Mouse (Mus musculus): ENCODE measurements around the gene Hdac4.
A peak's percentile ranks its signal among the peaks of the same experiment; 100 is the strongest.

DNA sequence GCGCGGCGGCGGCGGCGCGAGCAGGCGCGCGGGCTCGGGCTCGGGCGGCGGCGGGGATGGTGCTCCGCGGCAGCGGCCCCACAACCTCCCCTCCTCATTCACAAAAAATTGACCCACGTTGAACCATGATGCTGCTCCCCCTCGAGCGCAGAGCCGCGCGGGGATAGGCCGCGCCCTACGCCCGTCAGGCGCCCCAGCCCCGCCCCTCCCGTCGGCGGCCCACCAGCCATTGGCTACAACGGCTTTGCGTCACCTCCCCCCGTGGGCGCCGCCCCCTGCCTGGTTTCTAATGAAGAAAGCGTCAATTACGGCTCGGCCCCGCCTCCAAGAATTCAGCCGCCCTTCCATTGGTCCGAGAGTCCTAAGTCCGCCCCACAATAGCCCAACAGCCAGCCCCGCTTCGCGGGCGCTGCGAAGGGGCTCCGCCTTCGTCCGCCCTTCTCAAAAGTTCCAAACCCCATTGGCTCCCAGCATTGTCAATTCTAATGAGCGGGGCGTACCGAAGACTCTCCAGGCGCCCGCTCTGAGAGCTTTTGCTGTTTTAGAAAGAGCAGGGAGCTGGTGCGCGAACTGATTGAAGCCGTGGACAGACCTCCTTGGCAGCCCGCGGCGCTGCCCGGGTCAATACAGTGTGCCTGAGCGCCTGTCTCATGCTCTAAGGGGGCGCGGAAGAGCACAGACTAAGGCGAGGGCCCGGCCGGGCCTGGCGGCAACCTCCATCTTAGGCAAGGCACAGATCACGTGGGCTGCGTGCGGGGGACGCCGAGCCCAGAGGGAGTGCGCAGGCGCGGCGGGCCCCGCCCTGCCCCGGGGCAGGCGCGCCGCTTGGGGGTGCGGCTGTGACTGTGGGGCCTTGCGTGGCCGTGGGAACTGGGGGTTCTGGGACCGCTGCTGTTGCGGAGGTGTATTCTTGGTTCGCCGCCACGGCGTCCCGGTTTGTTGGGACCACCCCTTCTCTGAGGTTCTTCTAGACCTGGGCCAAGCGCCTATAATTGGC is 15.1 kb downstream of the Hdac4 start:
- TF ChIP-seq CTCF (IDR thresholded peaks at IDR 0.05; ENCODE audit: control insufficient read depth, insufficient read depth, insufficient replicate concordance, low read depth, low read length), result no peak
- TF ChIP-seq POLR2A (IDR thresholded peaks at IDR 0.05; ENCODE audit: control insufficient read depth, low read depth, low read length), result peak; percentile 74

Data from testis, adult 2 months (tissue).